Mouse (Mus musculus) MEL (cell line): ENCODE measurements around the gene Naa40.

ENCODE experiments used
- CTCF ChIP-seq, 3 experiments: IDR thresholded peaks in 2 of 3; conservative IDR thresholded peaks in 1 of 3; 2 replicates each; pipeline ENCODE4 v1.5.1; 2011 to 2012; ENCODE audit warnings: low read length in 3 of 3, low read depth in 2 of 3, mild to moderate bottlenecking in 2 of 3, improper control_type of control experiment in 1 of 3, inconsistent platforms in 1 of 3, mixed read lengths in 1 of 3, moderate library complexity in 1 of 3; ENCODE audit not compliant: control insufficient read depth in 1 of 3, insufficient read depth in 1 of 3, poor library complexity in 1 of 3, severe bottlenecking in 1 of 3
- ETS1 ChIP-seq: IDR thresholded peaks from 2 replicates; pipeline ENCODE4 v1.6.1; 2012; ENCODE audit warnings: low read depth, mild to moderate bottlenecking, inconsistent platforms, low read length, improper control_type of control experiment, moderate library complexity
- GABPA ChIP-seq: IDR thresholded peaks from 2 replicates; pipeline ENCODE4 v1.6.1; 2012; ENCODE audit warnings: low read depth, mild to moderate bottlenecking, inconsistent platforms, low read length, improper control_type of control experiment, moderate library complexity
- GATA1 ChIP-seq: IDR thresholded peaks from 2 replicates; pipeline ENCODE4 v1.6.1; 2011; ENCODE audit warnings: low read depth, low read length, improper control_type of control experiment
- KAT2A ChIP-seq: conservative IDR thresholded peaks from 2 replicates; pipeline ENCODE4 v1.6.1; 2012; ENCODE audit warnings: low read depth, low read length, improper control_type of control experiment, inconsistent platforms
- MAFK ChIP-seq: IDR thresholded peaks from 2 replicates; pipeline ENCODE4 v1.6.1; 2011; ENCODE audit warnings: low read depth, mild to moderate bottlenecking, low read length, improper control_type of control experiment, borderline replicate concordance
- MAX ChIP-seq: IDR thresholded peaks from 2 replicates; pipeline ENCODE4 v1.6.1; 2011; ENCODE audit warnings: low read length, improper control_type of control experiment
- MYC ChIP-seq: IDR thresholded peaks from 2 replicates; pipeline ENCODE4 v1.6.1; 2011; ENCODE audit warnings: low read depth, mild to moderate bottlenecking, low read length, improper control_type of control experiment, moderate library complexity
- NELFE ChIP-seq: IDR thresholded peaks from 2 replicates; pipeline ENCODE4 v1.6.1; 2011; ENCODE audit warnings: low read depth, low read length, improper control_type of control experiment
- POLR2A ChIP-seq, 2 experiments: IDR thresholded peaks; 2 replicates each; pipeline ENCODE4 v1.6.1; 2011 to 2012; ENCODE audit warnings: low read length in 2 of 2, mild to moderate bottlenecking in 2 of 2, control low read depth in 1 of 2, improper control_type of control experiment in 1 of 2, low read depth in 1 of 2, moderate library complexity in 1 of 2; ENCODE audit not compliant: control insufficient read depth in 1 of 2, insufficient read depth in 1 of 2, poor library complexity in 1 of 2
- RCOR1 ChIP-seq: IDR thresholded peaks from 2 replicates; pipeline ENCODE4 v1.6.1; 2012; ENCODE audit warnings: low read depth, mild to moderate bottlenecking, inconsistent platforms, low read length, improper control_type of control experiment
- USF1 ChIP-seq: IDR thresholded peaks from 2 replicates; pipeline ENCODE4 v1.6.1; 2014; ENCODE audit warnings: low read depth, mild to moderate bottlenecking, inconsistent platforms, low read length, improper control_type of control experiment, moderate library complexity
- ZKSCAN1 ChIP-seq: IDR thresholded peaks from 2 replicates; pipeline ENCODE4 v1.6.1; 2012; ENCODE audit warnings: low read depth, mild to moderate bottlenecking, inconsistent platforms, low read length, improper control_type of control experiment, moderate library complexity

- TF ChIP-seq CTCF (IDR thresholded peaks at IDR 0.05 in 2 of 3, conservative IDR thresholded peaks at IDR 0.05 in 1 of 3; ENCODE audit: control insufficient read depth in 1 of 3, insufficient read depth in 1 of 3, low read depth in 2 of 3, low read length in 3 of 3, poor library complexity in 1 of 3, severe bottlenecking in 1 of 3) (no peak), ZKSCAN1 (no peak), MAX (no peak), GATA1 (no peak), KAT2A (no peak), MAFK (no peak), USF1 (no peak), NELFE (no peak), RCOR1 (no peak), MYC (no peak), ETS1 (no peak), GABPA (no peak), POLR2A (IDR thresholded peaks at IDR 0.05; ENCODE audit: control insufficient read depth in 1 of 2, insufficient read depth in 1 of 2, low read depth in 1 of 2, low read length in 2 of 2, poor library complexity in 1 of 2) (no peak)
Observed at GRCm38 (mm10) chr19:7200427-7200826, 40.6 kb downstream of the Naa40 start.
